Mouse (Mus musculus): ENCODE results near the gene Gatad2b.
"Not testable (repeated sequence)": the region's sequence is repeated elsewhere in the genome, so short reads cannot be mapped to it uniquely, and the experiment has no call there.

- not testable (repeated sequence) for TF ChIP-seq CTCF (IDR thresholded peaks at IDR 0.05; ENCODE audit: low read depth, low read length); POLR2A (IDR thresholded peaks at IDR 0.05; ENCODE audit: extremely low read depth, insufficient read depth, low read length)
Measured at GRCm38 (mm10) chr3:90342853-90343252, 49.9 kb downstream of the Gatad2b start.
